Mouse (Mus musculus): ENCODE measurements around the gene Glra1. TPM values are rescaled to one million over a fixed set of nuclear protein-coding genes. Genes with fewer than 3 reads are reported as not detected.

Glra1 gene
- polyA plus RNA-seq, 1 experiment from 2014 or later, result 5.8 TPM

GRCm38 (mm10) chr11:55594411-55594810, 13.6 kb downstream of the Glra1 start:
- no peak overlapping the region for H3K9ac ChIP-seq (ENCODE audit: low read length)
- no peaks in the 10 kb centered on the region for H3K36me3 ChIP-seq (ENCODE audit: control insufficient read depth, insufficient read depth, low read length)
- H3K4me2 ChIP-seq (ENCODE audit: low read depth), result no peak overlapping the region
- H3K4me3 ChIP-seq (ENCODE audit: low read depth, low read length), result no peak overlapping the region
- no peaks in the 10 kb centered on the region for H3K27me3 ChIP-seq (ENCODE audit: control insufficient read depth, insufficient read depth, low read length)
- H3K9me3 ChIP-seq (ENCODE audit: control insufficient read depth, low read length), result no peaks in the 10 kb centered on the region
- no peak overlapping the region for H3K27ac ChIP-seq (ENCODE audit: low read depth, low read length)
- no peak for ATAC-seq (ENCODE audit: insufficient read depth, low FRiP score, low TSS enrichment)
- WGBS, result 90% methylated on average over 3 of the region's 3 CpGs
- DNase-seq (ENCODE audit: low spot score), result peak; percentile 4
- H3K4me1 ChIP-seq (ENCODE audit: control insufficient read depth, insufficient read depth, low read length), result no peaks in the 10 kb centered on the region

DNA sequence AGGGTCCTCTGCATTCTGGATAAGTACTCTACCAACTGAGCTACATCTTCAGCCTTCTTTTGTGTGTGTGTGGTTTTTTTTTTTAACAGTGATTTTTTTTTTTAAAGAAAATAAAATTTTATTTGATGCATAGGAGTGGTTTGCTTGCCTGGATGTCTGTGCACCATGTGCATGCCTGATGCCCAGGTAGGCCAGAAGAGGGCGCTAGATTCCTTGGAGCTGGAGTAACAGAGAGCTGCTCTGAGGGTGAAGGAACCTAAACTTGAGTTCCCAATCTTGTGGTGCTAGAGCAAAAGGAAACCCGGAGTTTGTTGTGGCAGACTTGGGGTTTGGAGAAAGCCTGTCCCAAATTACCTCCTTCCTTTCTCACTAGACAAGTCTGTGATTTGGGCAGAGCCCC, 16.8 kb downstream of the Glra1 start:
- no peak overlapping the region for H3K27ac ChIP-seq (ENCODE audit: low read depth, low read length)
- no peaks in the 10 kb centered on the region; the same call in 1 of the 2 replicates for H3K4me1 ChIP-seq (ENCODE audit: control insufficient read depth, insufficient read depth, low read length)
- no peak overlapping the region for H3K4me2 ChIP-seq (ENCODE audit: low read depth)
- WGBS, result 64% methylated on average over 2 of the region's 2 CpGs
- H3K4me3 ChIP-seq (ENCODE audit: low read depth, low read length), result no peak overlapping the region
- no peak for DNase-seq (ENCODE audit: low spot score)
- H3K9ac ChIP-seq (ENCODE audit: low read length), result no peak overlapping the region
- H3K36me3 ChIP-seq (ENCODE audit: control insufficient read depth, insufficient read depth, low read length), result no peaks in the 10 kb centered on the region
- H3K27me3 ChIP-seq (ENCODE audit: control insufficient read depth, insufficient read depth, low read length), result no peaks in the 10 kb centered on the region
- no peaks in the 10 kb centered on the region for H3K9me3 ChIP-seq (ENCODE audit: control insufficient read depth, low read length)
- ATAC-seq (ENCODE audit: insufficient read depth, low FRiP score, low TSS enrichment), result no peak

GRCm38 (mm10) chr11:55589376-55590167, 18.4 kb downstream of the Glra1 start:
- WGBS, result 87% methylated on average over 9 of the region's 9 CpGs
- H3K27me3 ChIP-seq (ENCODE audit: control insufficient read depth, insufficient read depth, low read length), result no peaks in the 10 kb centered on the region
- no peaks in the 10 kb centered on the region for H3K9me3 ChIP-seq (ENCODE audit: control insufficient read depth, low read length)
- H3K4me1 ChIP-seq (ENCODE audit: control insufficient read depth, insufficient read depth, low read length), result no peaks in the 10 kb centered on the region; the same call in 1 of the 2 replicates
- no peaks in the 10 kb centered on the region for H3K36me3 ChIP-seq (ENCODE audit: control insufficient read depth, insufficient read depth, low read length)
- no peak overlapping the region for H3K9ac ChIP-seq (ENCODE audit: low read length)
- DNase-seq (ENCODE audit: low spot score) (no peak), ATAC-seq (ENCODE audit: insufficient read depth, low FRiP score, low TSS enrichment) (no peak)
- H3K4me3 ChIP-seq (ENCODE audit: low read depth, low read length), result no peak overlapping the region
- no peak overlapping the region for H3K27ac ChIP-seq (ENCODE audit: low read depth, low read length)
- H3K4me2 ChIP-seq (ENCODE audit: low read depth), result no peak overlapping the region

- DNase-seq (ENCODE audit: low spot score) (no peak), ATAC-seq (ENCODE audit: insufficient read depth, low FRiP score, low TSS enrichment) (no peak)
- WGBS, result 81% methylated on average over 2 of the region's 2 CpGs
- no peak overlapping the region for H3K4me3 ChIP-seq (ENCODE audit: low read depth, low read length)
- no peak overlapping the region for H3K9ac ChIP-seq (ENCODE audit: low read length)
- no peaks in the 10 kb centered on the region for H3K9me3 ChIP-seq (ENCODE audit: control insufficient read depth, low read length)
- H3K27ac ChIP-seq (ENCODE audit: low read depth, low read length), result no peak overlapping the region
- H3K4me1 ChIP-seq (ENCODE audit: control insufficient read depth, insufficient read depth, low read length), result no peaks in the 10 kb centered on the region; the same call in 1 of the 2 replicates
- H3K4me2 ChIP-seq (ENCODE audit: low read depth), result no peak overlapping the region
- peaks cover 6% of the 10 kb centered on the region; the same call in 1 of the 2 replicates for H3K36me3 ChIP-seq (ENCODE audit: control insufficient read depth, insufficient read depth, low read length)
- no peaks in the 10 kb centered on the region for H3K27me3 ChIP-seq (ENCODE audit: control insufficient read depth, insufficient read depth, low read length)
These were observed 33.6 kb downstream of the Glra1 start for GRCm38 (mm10) chr11:55574397-55574796.

GRCm38 (mm10) chr11:55571144-55571543, 36.9 kb downstream of the Glra1 start:
- no peaks in the 10 kb centered on the region for H3K27me3 ChIP-seq (ENCODE audit: control insufficient read depth, insufficient read depth, low read length)
- whole genome bisulfite sequencing, result 23% methylated on average over 2 of the region's 2 CpGs
- H3K4me2 ChIP-seq (ENCODE audit: low read depth), result no peak overlapping the region
- DNase-seq (ENCODE audit: low spot score) (peak; percentile 60), ATAC-seq (ENCODE audit: insufficient read depth, low FRiP score, low TSS enrichment) (no peak)
- H3K4me1 ChIP-seq (ENCODE audit: control insufficient read depth, insufficient read depth, low read length), result peaks cover 4% of the 10 kb centered on the region; the same call in 1 of the 2 replicates
- no peaks in the 10 kb centered on the region for H3K9me3 ChIP-seq (ENCODE audit: control insufficient read depth, low read length)
- H3K4me3 ChIP-seq (ENCODE audit: low read depth, low read length), result no peak overlapping the region
- H3K9ac ChIP-seq (ENCODE audit: low read length), result no peak overlapping the region
- no peak overlapping the region for H3K27ac ChIP-seq (ENCODE audit: low read depth, low read length)
- peaks cover 6% of the 10 kb centered on the region; the same call in 1 of the 2 replicates for H3K36me3 ChIP-seq (ENCODE audit: control insufficient read depth, insufficient read depth, low read length)

DNA sequence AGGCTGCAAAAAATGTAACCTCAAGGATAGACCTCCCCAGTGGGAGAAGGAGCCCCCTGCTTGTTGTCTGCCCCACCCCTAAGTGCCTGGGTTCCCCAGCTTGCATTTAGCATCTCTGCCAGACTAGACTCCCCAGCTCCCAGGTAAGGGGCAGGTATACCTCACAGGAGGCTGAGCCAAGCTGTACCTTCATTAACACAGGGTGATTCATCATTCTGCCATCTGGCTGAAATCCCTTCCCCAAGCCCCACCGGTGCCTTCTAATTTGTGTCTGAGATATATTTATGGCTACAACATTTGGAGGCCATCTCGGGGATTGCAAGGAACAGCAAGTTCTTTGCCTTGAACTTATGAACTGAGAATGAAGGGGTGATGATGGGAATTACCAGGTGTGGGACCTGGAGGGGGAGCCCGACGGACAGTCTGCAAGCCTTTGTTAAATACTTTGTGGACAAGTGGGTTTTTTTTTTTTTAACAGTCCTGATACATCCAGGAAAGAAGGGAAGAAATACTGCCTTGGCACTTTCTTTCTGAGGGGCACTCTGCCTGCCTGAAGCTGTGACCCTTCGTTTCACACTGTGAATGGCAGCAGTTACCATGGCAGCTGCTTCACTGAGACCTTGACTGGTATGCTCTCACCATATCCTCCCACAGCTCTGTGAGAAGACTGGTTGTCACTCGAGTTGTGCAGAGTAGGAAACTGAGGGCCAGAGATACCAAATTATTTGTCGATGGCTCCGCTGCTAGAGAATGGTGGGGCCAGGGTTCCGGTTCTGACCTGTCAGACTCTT, 41.5 kb downstream of the Glra1 start:
- Histone ChIP-seq H3K9me3 (ENCODE audit: control insufficient read depth, low read length) (no peaks in the 10 kb centered on the region), H3K4me3 (ENCODE audit: low read depth, low read length) (no peak overlapping the region), H3K9ac (ENCODE audit: low read length) (no peak overlapping the region), H3K27ac (ENCODE audit: low read depth, low read length) (no peak overlapping the region), H3K4me2 (ENCODE audit: low read depth) (no peak overlapping the region), H3K27me3 (ENCODE audit: control insufficient read depth, insufficient read depth, low read length) (no peaks in the 10 kb centered on the region), H3K36me3 (ENCODE audit: control insufficient read depth, insufficient read depth, low read length) (no peaks in the 10 kb centered on the region; the same call in 1 of the 2 replicates), H3K4me1 (ENCODE audit: control insufficient read depth, insufficient read depth, low read length) (peaks cover 4% of the 10 kb centered on the region; the same call in 1 of the 2 replicates)
- ATAC-seq (ENCODE audit: insufficient read depth, low FRiP score, low TSS enrichment) (no peak), DNase-seq (ENCODE audit: low spot score) (no peak)
- WGBS, result 40% methylated on average over 9 of the region's 9 CpGs

DNA sequence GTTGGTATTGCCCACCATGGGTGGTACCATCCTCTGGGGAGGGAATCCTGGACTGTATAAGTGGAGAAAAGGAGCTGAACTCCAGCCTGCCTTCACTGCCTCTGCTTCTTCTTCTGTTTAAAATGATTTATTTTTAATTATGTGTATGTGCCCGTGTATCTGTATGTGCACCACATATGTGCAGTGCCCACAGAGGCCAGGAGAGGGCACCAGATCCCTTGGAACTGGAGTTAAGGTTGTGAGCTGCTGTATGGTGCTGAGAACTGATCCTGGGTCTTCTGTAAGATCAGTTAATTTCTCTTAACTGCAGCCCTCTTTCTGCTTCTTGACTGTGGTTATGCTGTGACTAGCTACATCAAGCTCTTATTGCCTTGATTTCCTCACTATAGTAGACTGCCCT, 62.3 kb downstream of the Glra1 start:
- Histone ChIP-seq H3K27me3 (ENCODE audit: control insufficient read depth, insufficient read depth, low read length) (no peaks in the 10 kb centered on the region), H3K4me1 (ENCODE audit: control insufficient read depth, insufficient read depth, low read length) (no peaks in the 10 kb centered on the region), H3K27ac (ENCODE audit: low read depth, low read length) (no peak overlapping the region), H3K4me3 (ENCODE audit: low read depth, low read length) (no peak overlapping the region), H3K4me2 (ENCODE audit: low read depth) (no peak overlapping the region), H3K9me3 (ENCODE audit: control insufficient read depth, low read length) (no peaks in the 10 kb centered on the region), H3K36me3 (ENCODE audit: control insufficient read depth, insufficient read depth, low read length) (peaks cover 4% of the 10 kb centered on the region; the same call in 1 of the 2 replicates), H3K9ac (ENCODE audit: low read length) (no peak overlapping the region)
- WGBS, result 78% methylated on average over 1 of the region's 1 CpGs
- no peak for DNase-seq (ENCODE audit: low spot score)
- ATAC-seq (ENCODE audit: insufficient read depth, low FRiP score, low TSS enrichment), result no peak

DNA sequence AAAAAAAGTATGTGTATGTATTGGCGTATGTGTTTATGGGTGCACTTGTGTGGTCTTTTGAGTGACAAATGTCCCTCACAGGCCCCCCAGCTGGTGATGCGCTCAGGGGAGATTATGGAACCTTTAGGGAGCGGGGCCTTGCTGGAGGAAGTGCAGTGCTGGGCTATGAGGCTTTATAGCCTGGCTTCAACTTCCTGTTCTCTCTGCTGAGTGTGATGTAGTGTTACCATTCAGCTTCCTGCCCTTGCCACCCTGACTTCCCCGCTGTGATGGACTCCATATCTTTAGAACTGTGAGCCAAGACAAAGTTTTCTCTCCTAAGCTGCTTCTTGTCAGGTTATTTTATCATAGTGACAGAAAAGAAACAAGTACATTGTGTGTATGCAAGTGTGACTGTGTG, 65.3 kb downstream of the Glra1 start:
- H3K36me3 ChIP-seq (ENCODE audit: control insufficient read depth, insufficient read depth, low read length), result no peaks in the 10 kb centered on the region
- no peak overlapping the region for H3K4me2 ChIP-seq (ENCODE audit: low read depth)
- no peak for ATAC-seq (ENCODE audit: insufficient read depth, low FRiP score, low TSS enrichment)
- DNase-seq (ENCODE audit: low spot score), result no peak
- H3K9ac ChIP-seq (ENCODE audit: low read length), result no peak overlapping the region
- H3K27me3 ChIP-seq (ENCODE audit: control insufficient read depth, insufficient read depth, low read length), result no peaks in the 10 kb centered on the region
- WGBS, result 68% methylated on average over 4 of the region's 4 CpGs
- H3K4me1 ChIP-seq (ENCODE audit: control insufficient read depth, insufficient read depth, low read length), result no peaks in the 10 kb centered on the region
- no peaks in the 10 kb centered on the region for H3K9me3 ChIP-seq (ENCODE audit: control insufficient read depth, low read length)
- H3K4me3 ChIP-seq (ENCODE audit: low read depth, low read length), result no peak overlapping the region
- H3K27ac ChIP-seq (ENCODE audit: low read depth, low read length), result no peak overlapping the region

All from neural tube, embryonic 11.5 days (tissue).